Mouse (Mus musculus) kidney, postnatal 0 days (tissue): ENCODE measurements around the gene Krt8. TPM values are rescaled to one million over a fixed set of nuclear protein-coding genes. Genes with fewer than 3 reads are reported as not detected.

Source experiments
- ATAC-seq: fragments of 200-750 bp; cut with Nextera tagmentation; replicated peaks from 2 replicates; pipeline ENCODE4 v1.8.0; 2017; ENCODE audit warnings: low read depth, moderate number of reproducible peaks, moderate TSS enrichment, moderate library complexity; ENCODE audit not compliant: low FRiP score
- DNase-seq: peaks from one replicate; pipeline ENCODE4 v3.0.0-alpha.2; 2016; ENCODE audit warnings: low spot score
- H3K27ac ChIP-seq: fragments of 300-500 bp; sonication (generic); 2 replicates; pipeline ENCODE4 v1.5.1; 2014; ENCODE audit warnings: mild to moderate bottlenecking
- H3K27me3 ChIP-seq: fragments of 300-500 bp; sonication (generic); 2 replicates; pipeline ENCODE4 v1.6.1; 2014; ENCODE audit warnings: low read length, mixed read lengths; ENCODE audit not compliant: insufficient read depth
- H3K36me3 ChIP-seq: fragments of 300-500 bp; sonication (generic); 2 replicates; pipeline ENCODE4 v1.6.1; 2014; ENCODE audit warnings: low read length, mixed read lengths; ENCODE audit not compliant: insufficient read depth
- H3K4me1 ChIP-seq: fragments of 300-500 bp; sonication (generic); replicated peaks from 2 replicates; pipeline ENCODE4 v1.6.1; 2014; ENCODE audit warnings: antibody characterized with exemption, low read length, mixed read lengths; ENCODE audit not compliant: insufficient read depth
- H3K4me2 ChIP-seq: fragments of 300-500 bp; sonication (generic); 2 replicates; pipeline ENCODE4 v1.6.1; 2014; ENCODE audit warnings: mild to moderate bottlenecking, low read length, moderate library complexity, mixed read lengths
- H3K4me3 ChIP-seq: fragments of 300-500 bp; sonication (generic); replicated peaks from 2 replicates; pipeline ENCODE4 v1.5.1; 2014; ENCODE audit warnings: low read depth, low read length
- H3K9ac ChIP-seq: fragments of 300-500 bp; sonication (generic); 2 replicates; pipeline ENCODE4 v1.6.1; 2014; ENCODE audit warnings: low read depth, low read length
- H3K9me3 ChIP-seq: fragments of 300-500 bp; sonication (generic); replicated peaks from 2 replicates; pipeline ENCODE4 v1.6.1; 2016; ENCODE audit warnings: low read length, inconsistent platforms, mixed read lengths
- CTCF ChIP-seq: IDR thresholded peaks from 2 replicates; pipeline ENCODE4 v1.5.1; 2016; ENCODE audit warnings: antibody characterized with exemption, low read depth, mild to moderate bottlenecking, moderate library complexity
- WGBS: fragments of 180-500 bp; shearing (Covaris S2); extraction: QIAGEN DNeasy Blood & Tissue Kit; methylation state at CpG from one replicate; pipeline ENCODE4 v1.1.7; 2014; 5-methylcytosine and 5-hydroxymethylcytosine counted together
- polyA plus RNA-seq: library from polyadenylated mRNA; unstranded; fragments of >200 nt; fragmentation: Nextera tagmentation; extraction: Ambion mirVana; gene quantifications from 2 replicates; pipeline ENCODE4 v1.2.1, GENCODE M21; 2015

The Krt8 gene
- polyA plus RNA-seq, 1 experiment from 2014 or later, result 305 TPM

DNA sequence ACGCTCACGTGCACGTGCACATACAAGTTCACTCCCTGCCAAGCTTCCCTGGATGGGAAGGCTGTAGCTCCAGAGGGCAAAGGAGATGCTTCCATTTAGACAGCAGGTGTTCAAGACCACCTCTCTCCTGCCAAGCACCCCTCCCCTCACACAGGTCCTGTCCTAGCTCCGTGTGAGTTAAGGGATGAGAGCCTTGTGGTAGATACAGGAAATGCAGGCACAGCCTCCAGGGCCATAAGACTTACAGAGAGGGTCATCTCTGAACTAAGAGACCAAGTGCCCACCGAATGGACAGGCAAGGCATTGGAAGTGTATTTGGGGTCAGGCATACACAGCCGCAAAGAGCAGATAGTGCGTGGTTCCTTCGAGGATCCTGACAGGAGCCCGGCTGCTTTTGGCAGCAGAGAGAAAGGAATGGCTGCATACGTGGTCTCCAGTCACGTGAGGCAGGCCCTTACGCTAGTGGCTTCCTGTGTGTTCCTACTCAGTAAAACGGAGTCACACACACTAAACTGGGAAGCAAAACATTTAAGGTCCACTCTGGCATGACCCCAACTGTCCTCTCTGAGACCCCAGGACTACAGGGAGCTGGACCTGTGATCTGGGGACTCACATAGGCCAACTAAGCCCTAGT lies 20.9 kb downstream of the Krt8 start:
- Histone ChIP-seq H3K4me2 (no peak overlapping the region), H3K9ac (no peak overlapping the region), H3K27me3 (no peaks in the 10 kb centered on the region), H3K36me3 (no peaks in the 10 kb centered on the region), H3K9me3 (no peaks in the 10 kb centered on the region), H3K4me1 (no peaks in the 10 kb centered on the region), H3K27ac (no peak overlapping the region), H3K4me3 (no peak overlapping the region)
- ATAC-seq, result no peak
- DNase-seq, result no peak
- TF ChIP-seq CTCF, result no peak
- WGBS, result 78% methylated on average over 13 of the region's 13 CpGs

DNA sequence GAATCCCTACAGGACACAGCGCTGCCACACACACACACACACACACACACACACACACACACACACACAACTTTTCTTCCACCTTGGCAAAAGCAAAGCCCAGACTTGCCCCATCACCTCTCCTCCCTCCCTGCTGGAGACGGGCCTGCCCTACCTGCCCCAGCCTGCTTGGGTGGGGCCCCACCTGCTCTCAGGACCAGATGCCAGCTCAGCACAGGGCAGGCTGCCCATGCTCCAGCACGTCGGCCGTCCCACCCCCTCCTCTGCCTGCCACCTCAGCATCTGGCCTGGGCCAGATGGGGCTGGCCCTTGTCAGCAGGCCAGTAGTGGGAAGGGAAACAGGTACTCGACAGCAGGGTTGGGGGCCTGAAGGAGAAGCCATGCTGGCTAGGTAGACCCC lies 23.4 kb downstream of the Krt8 start:
- no peak overlapping the region for H3K9ac ChIP-seq
- no peaks in the 10 kb centered on the region for H3K27me3 ChIP-seq
- no peaks in the 10 kb centered on the region for H3K36me3 ChIP-seq
- no peak for DNase-seq
- peak overlapping the region; percentile 75; the same call in 1 of the 2 replicates for H3K27ac ChIP-seq
- no peak overlapping the region for H3K4me2 ChIP-seq
- whole genome bisulfite sequencing, result 45% methylated on average over 6 of the region's 6 CpGs
- TF ChIP-seq CTCF, result no peak
- H3K4me1 ChIP-seq, result peaks cover 22% of the 10 kb centered on the region
- no peak overlapping the region for H3K4me3 ChIP-seq
- H3K9me3 ChIP-seq, result no peaks in the 10 kb centered on the region
- ATAC-seq, result peak; percentile 30; the same call in 1 of the 2 replicates

DNA sequence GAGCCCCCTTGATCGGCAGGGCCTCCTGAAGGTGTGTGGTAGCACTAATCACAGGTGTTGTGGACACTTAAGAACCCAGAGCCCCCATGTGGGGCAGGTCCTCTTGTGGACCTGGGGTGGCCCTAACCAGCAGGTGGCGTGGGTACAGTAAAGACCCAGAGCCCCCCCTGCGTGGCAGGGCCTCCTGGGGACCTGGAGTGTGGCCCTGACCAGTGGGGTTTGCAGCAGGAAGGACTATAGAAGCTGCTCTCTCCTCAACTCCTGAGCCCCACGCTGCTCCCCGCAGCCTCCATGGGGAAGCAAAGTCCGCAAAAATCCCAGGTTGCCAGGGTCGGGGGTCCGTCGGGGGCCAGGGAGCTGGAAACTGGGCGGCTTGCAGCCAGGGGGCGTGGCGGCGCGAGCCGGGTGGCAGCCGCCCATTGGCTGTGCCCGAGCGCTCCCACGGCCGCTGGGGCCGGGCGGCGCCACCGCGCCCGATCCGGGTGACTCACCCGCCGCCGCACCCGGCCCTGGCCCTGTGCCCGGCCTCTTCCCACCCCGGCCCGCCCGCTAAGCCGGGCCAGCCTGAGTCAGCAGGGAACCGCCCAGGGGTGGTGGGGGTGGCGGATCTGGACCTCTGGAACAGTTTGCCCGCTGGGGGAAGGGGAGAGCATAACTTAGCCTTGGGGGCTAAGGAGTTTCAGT lies 27.1 kb downstream of the Krt8 start:
- ATAC-seq, result peak; percentile 91
- H3K36me3 ChIP-seq, result no peaks in the 10 kb centered on the region
- peak; percentile 90 for DNase-seq
- H3K4me2 ChIP-seq, result peak overlapping the region; percentile 54
- peaks cover 25% of the 10 kb centered on the region for H3K4me1 ChIP-seq
- peak overlapping the region; percentile 94 for H3K27ac ChIP-seq
- peak overlapping the region; percentile 55 for H3K9ac ChIP-seq
- H3K4me3 ChIP-seq, result peak overlapping the region; percentile 14; the same call in 1 of the 2 replicates
- no peaks in the 10 kb centered on the region for H3K9me3 ChIP-seq
- TF ChIP-seq CTCF, result peak; percentile 39; the same call in 1 of the 2 replicates
- 2% methylated on average over 38 of the region's 39 CpGs for WGBS
- no peaks in the 10 kb centered on the region for H3K27me3 ChIP-seq

DNA sequence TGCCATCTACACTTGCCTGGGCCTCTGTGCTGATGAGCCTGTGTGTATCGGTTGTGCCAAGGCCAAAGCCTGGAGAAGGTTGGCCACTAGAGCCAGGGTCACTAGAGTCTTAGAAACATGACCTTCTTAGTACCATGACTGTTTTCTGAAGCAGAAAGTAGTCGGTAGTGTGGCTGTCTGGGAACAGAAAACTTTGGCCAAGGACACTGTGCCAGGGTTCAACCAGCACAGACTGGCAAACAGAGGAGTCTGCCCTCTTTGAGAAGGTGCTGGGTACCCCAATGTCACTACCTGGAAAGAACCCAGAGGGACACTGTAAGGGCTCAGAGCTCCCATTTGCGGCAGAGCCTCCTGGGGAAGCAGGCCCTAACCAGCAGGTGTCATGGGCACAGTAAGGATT lies 27.6 kb downstream of the Krt8 start:
- ATAC-seq, result no peak

DNA sequence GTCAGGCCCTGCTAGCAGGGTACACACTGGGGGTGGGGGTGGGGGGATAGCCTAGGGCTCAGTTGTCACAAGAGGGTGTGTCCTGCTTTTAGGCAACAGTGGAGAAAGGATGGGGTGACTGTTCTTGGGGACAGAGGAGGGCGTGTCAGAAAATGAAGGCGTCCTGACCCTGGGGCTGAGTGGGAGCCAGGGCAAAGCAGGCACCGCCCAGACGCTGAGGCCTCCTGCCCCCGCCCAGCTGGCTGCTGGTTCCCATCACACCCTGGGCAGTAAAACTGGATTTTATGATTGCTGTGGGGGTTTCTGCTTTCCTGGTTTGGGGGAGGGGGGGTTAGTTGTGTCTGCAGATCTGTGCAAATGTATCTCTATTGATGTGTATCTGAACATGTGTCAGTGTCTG lies 28.3 kb downstream of the Krt8 start:
- H3K9ac ChIP-seq, result no peak overlapping the region
- H3K36me3 ChIP-seq, result no peaks in the 10 kb centered on the region
- no peaks in the 10 kb centered on the region for H3K9me3 ChIP-seq
- TF ChIP-seq CTCF, result no peak
- H3K4me3 ChIP-seq, result no peak overlapping the region
- 21% methylated on average over 5 of the region's 5 CpGs for WGBS
- H3K4me2 ChIP-seq, result no peak overlapping the region
- peak; percentile 44 for DNase-seq
- H3K27me3 ChIP-seq, result no peaks in the 10 kb centered on the region
- no peak for ATAC-seq
- peak overlapping the region; percentile 94 for H3K27ac ChIP-seq
- peaks cover 25% of the 10 kb centered on the region for H3K4me1 ChIP-seq

More for the DNA sequence above, 27.6 kb downstream of the Krt8 start:
- Histone ChIP-seq H3K9ac (peak overlapping the region; percentile 55; the same call in 1 of the 2 replicates), H3K4me2 (peak overlapping the region; percentile 54; the same call in 1 of the 2 replicates), H3K9me3 (no peaks in the 10 kb centered on the region), H3K4me1 (peaks cover 25% of the 10 kb centered on the region), H3K27me3 (no peaks in the 10 kb centered on the region), H3K27ac (peak overlapping the region; percentile 94), H3K36me3 (no peaks in the 10 kb centered on the region), H3K4me3 (no peak overlapping the region)
- DNase-seq, result no peak
- no peak for TF ChIP-seq CTCF
- WGBS, result 23% methylated on average over 3 of the region's 3 CpGs

DNA sequence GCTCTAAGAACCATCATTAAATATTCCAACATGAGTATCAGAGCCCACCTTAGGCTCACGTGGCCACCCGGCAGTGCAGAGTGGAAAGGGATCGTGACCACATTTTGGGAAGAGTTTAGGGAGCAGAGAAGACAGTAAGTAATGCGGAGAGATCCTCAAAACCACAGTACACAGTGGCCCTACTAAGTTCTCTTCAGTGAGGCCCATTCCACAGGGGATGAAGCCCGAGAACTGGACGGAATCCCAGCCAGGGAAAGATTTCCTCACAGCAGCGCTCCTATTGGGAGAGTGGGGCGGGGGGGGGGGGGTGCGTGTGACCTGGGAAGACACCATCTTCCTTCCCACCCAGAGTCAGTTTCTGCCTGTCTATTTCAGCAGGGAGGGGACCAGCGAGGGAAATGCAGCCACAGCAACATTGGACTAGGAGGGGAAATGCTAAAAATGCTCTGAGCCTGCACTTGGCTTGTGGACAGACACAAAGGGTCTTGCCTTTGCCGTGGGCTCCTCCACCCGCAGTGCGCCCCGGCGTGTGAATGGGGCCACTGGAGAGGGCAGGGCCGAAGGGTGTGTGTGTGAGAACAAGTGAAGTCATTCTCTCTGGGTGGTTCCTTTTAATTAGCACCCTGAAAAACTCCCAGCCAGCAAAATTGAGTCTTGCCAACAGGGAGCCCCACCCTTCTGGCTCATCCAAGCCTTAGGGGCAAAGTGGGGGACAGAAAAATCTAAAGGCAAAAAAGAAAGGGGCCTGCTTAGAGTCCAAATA lies 30.0 kb downstream of the Krt8 start:
- Histone ChIP-seq H3K4me1 (peaks cover 25% of the 10 kb centered on the region), H3K4me3 (no peak overlapping the region), H3K4me2 (no peak overlapping the region), H3K9ac (no peak overlapping the region), H3K27me3 (no peaks in the 10 kb centered on the region), H3K9me3 (no peaks in the 10 kb centered on the region), H3K27ac (no peak overlapping the region), H3K36me3 (no peaks in the 10 kb centered on the region)
- TF ChIP-seq CTCF, result no peak
- DNase-seq (no peak), ATAC-seq (no peak)
- 61% methylated on average over 14 of the region's 16 CpGs for WGBS
